Mouse (Mus musculus) liver, postnatal 0 days (tissue): ENCODE results near the gene H2-Q10. TPM values are rescaled to one million over a fixed set of nuclear protein-coding genes. Genes with fewer than 3 reads are reported as not detected.

Experiments
- ATAC-seq: fragments of 200-750 bp; cut with Nextera tagmentation; 2 replicates; pipeline ENCODE4 v1.8.0; 2017; ENCODE audit warnings: mild to moderate bottlenecking, moderate library complexity
- DNase-seq: peaks from one replicate; pipeline ENCODE4 v3.0.0-alpha.2; 2016
- H3K27ac ChIP-seq: fragments of 300-500 bp; sonication (generic); 2 replicates; pipeline ENCODE4 v1.5.1; 2014; ENCODE audit warnings: antibody characterized with exemption, moderate library complexity, mild to moderate bottlenecking, low read depth
- H3K27me3 ChIP-seq: fragments of 300-500 bp; sonication (generic); 2 replicates; pipeline ENCODE4 v1.6.1; 2014; ENCODE audit warnings: low read length, control low read depth, mixed read lengths; ENCODE audit not compliant: insufficient read depth
- H3K36me3 ChIP-seq: fragments of 300-500 bp; sonication (generic); replicated peaks from 2 replicates; pipeline ENCODE4 v1.6.1; 2014; ENCODE audit warnings: mild to moderate bottlenecking, control low read depth, low read length, moderate library complexity, mixed read lengths; ENCODE audit not compliant: insufficient read depth
- H3K4me1 ChIP-seq: fragments of 300-500 bp; sonication (generic); 2 replicates; pipeline ENCODE4 v1.6.1; 2014; ENCODE audit warnings: antibody characterized with exemption, mild to moderate bottlenecking, control low read depth; ENCODE audit not compliant: insufficient read depth
- H3K4me2 ChIP-seq: fragments of 300-500 bp; sonication (generic); 2 replicates; pipeline ENCODE4 v1.6.1; 2014; ENCODE audit warnings: low read depth, mild to moderate bottlenecking, low read length, moderate library complexity, mixed read lengths
- H3K4me3 ChIP-seq: fragments of 300-500 bp; sonication (generic); 2 replicates; pipeline ENCODE4 v1.5.1; 2014; ENCODE audit warnings: low read depth, low read length
- H3K9ac ChIP-seq: fragments of 300-500 bp; sonication (generic); replicated peaks from 2 replicates; pipeline ENCODE4 v1.6.1; 2014; ENCODE audit warnings: mild to moderate bottlenecking, moderate library complexity
- H3K9me3 ChIP-seq: fragments of 300-500 bp; sonication (generic); 2 replicates; pipeline ENCODE4 v1.6.1; 2016; ENCODE audit warnings: mild to moderate bottlenecking, control low read depth, low read length, mixed read lengths
- CTCF ChIP-seq: sonication (generic); IDR thresholded peaks from 2 replicates; pipeline ENCODE4 v1.5.1; 2016; ENCODE audit warnings: antibody characterized with exemption, low read depth
- EP300 ChIP-seq: IDR thresholded peaks from 2 replicates; pipeline ENCODE4 v1.6.1; 2016; ENCODE audit warnings: antibody characterized with exemption, low read depth, mild to moderate bottlenecking
- WGBS: fragments of 180-500 bp; shearing (Covaris S2); extraction: QIAGEN DNeasy Blood & Tissue Kit; methylation state at CpG from one replicate; pipeline ENCODE4 v1.1.7; 2014; ENCODE audit not compliant: insufficient replicate concordance; 5-methylcytosine and 5-hydroxymethylcytosine counted together
- polyA plus RNA-seq: library from polyadenylated mRNA; unstranded; fragments of >200 nt; fragmentation: Nextera tagmentation; extraction: Ambion mirVana; gene quantifications from 2 replicates; pipeline ENCODE4 v1.2.1, GENCODE M21; 2015

The H2-Q10 gene
- polyA plus RNA-seq, 1 experiment from 2014 or later: 683 TPM

DNA sequence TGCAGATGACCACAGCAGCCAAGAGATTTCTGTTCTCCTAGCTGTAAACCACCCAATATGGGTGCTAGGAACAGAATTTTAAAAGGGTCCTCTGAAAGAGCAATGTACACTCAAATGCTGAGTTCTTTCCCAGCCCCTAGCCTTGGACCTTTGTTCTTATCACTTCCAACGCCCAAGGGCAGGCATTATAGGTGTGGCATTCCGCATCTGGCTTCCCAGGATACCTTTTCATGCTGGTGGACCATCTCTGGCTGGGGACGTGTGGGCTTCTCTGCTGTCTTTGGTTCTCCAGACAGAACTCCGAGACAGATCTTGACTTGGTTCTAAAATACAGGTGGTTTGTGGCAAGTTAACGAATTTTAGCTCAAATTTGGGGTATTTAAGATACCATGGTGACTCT is 32.9 kb downstream of the H2-Q10 start:
- 47% methylated on average over 5 of the region's 5 CpGs for WGBS
- Histone ChIP-seq H3K27me3 (peaks cover 31% of the 10 kb centered on the region), H3K27ac (no peak overlapping the region), H3K9me3 (no peaks in the 10 kb centered on the region), H3K4me3 (no peak overlapping the region), H3K4me2 (no peak overlapping the region), H3K36me3 (no peaks in the 10 kb centered on the region), H3K4me1 (no peaks in the 10 kb centered on the region), H3K9ac (no peak overlapping the region)
- no peak for DNase-seq
- TF ChIP-seq EP300: no peak
- no peak for TF ChIP-seq CTCF
- ATAC-seq: no peak

DNA sequence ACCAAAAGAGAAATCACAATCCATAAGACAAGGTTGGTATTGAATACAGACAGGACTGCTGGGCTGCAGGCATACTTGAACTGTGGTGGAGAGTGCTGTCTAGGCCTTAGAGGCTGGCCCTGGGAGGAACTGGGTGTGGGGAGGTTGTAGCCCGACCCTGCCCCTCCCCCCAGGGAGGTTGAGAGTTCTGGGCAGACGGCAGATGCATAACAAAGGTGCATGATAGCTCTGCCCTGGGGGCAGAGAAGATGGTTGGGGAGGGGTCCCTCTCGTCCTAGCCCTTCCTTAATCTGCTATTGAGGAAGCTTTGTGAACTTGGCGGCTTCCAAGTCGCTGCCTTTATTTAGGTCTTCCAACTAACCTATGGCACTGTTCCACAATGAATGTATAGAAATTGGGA is 34.0 kb downstream of the H2-Q10 start:
- DNase-seq: no peak
- Histone ChIP-seq H3K4me1 (no peaks in the 10 kb centered on the region), H3K4me3 (no peak overlapping the region), H3K36me3 (no peaks in the 10 kb centered on the region), H3K4me2 (no peak overlapping the region), H3K9ac (no peak overlapping the region), H3K27me3 (peaks cover 32% of the 10 kb centered on the region), H3K9me3 (no peaks in the 10 kb centered on the region), H3K27ac (no peak overlapping the region)
- 37% methylated on average over 5 of the region's 5 CpGs for WGBS
- no peak for ATAC-seq
- TF ChIP-seq CTCF (no peak), EP300 (no peak)

DNA sequence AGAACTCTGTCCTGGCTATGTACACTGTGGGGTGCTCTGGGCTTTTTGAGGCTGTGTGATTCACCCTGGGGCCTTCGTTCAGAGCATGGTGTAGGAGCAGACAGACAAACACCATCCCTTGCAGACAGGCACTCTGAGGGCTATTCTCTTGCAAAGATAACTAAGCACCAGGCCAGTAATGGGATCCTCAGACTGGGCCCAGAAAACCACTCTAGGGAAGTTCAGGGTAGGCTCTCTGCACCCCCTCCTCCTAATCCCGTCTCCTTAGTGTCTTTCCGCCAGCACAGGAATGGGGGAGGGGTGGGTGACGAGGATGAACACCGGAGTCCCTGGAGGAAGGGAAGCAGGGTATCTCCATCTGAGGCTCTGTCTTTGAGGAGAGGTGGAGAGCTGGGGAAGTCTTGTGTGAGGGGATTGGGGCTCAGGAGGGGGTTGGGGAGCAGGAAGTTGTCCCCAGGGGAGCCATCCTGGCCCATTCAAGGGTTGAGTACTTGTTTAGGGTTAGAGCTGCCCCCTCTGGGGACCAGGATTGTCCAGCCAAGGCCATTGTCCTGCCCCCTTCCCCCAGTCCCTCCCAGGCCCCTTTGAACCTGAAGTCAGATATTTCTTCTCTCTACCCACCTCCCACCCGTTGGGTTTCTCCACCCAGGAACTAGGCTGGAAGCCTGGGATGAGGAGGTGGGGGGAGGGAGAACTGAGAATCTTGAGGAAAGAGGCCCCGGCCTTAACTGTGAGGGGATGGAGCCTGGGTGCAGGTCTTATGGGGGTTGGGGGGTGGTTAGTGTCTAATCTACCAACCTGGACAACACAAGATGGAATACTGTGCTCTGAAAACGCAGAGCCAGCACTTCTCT is 35.0 kb downstream of the H2-Q10 start:
- Histone ChIP-seq H3K27ac (no peak overlapping the region), H3K9me3 (no peaks in the 10 kb centered on the region), H3K27me3 (peaks cover 40% of the 10 kb centered on the region), H3K4me1 (no peaks in the 10 kb centered on the region), H3K9ac (no peak overlapping the region), H3K4me2 (no peak overlapping the region), H3K36me3 (no peaks in the 10 kb centered on the region), H3K4me3 (no peak overlapping the region)
- no peak for TF ChIP-seq CTCF
- TF ChIP-seq EP300: no peak
- DNase-seq: no peak
- ATAC-seq: no peak
- WGBS: 38% methylated on average over 8 of the region's 8 CpGs

DNA sequence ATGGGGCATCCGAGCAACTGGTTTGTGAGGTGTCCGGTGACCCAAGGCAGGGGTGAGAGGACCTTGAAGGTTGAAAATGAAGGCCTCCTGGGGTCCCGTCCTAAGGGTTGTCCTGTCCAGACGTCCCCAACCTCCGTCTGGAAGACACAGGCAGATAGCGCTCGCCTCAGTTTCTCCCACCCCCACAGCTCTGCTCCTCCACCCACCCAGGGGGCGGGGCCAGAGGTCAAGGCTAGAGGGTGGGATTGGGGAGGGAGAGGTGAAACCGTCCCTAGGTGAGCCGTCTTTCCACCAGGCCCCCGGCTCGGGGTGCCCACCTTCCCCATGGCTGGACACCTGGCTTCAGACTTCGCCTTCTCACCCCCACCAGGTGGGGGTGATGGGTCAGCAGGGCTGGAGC is 35.9 kb downstream of the H2-Q10 start, which contains the start of gene Pou5f1:
TSS of gene Pou5f1 (plus strand) at position 243 of the 400 bp plus-strand sequence.
- no peak for ATAC-seq
- Histone ChIP-seq H3K9ac (no peak within 1 kb of the TSS), H3K4me2 (no peak within 1 kb of the TSS), H3K27me3 (peaks cover 40% of the 10 kb centered on the region), H3K27ac (no peak within 1 kb of the TSS), H3K36me3 (no peaks in the 10 kb centered on the region), H3K4me1 (no peaks in the 10 kb centered on the region), H3K4me3 (no peak within 1 kb of the TSS), H3K9me3 (no peaks in the 10 kb centered on the region)
- DNase-seq: no peak
- WGBS: 38% methylated on average over 13 of the region's 13 CpGs
- TF ChIP-seq CTCF (no peak), EP300 (no peak)

DNA sequence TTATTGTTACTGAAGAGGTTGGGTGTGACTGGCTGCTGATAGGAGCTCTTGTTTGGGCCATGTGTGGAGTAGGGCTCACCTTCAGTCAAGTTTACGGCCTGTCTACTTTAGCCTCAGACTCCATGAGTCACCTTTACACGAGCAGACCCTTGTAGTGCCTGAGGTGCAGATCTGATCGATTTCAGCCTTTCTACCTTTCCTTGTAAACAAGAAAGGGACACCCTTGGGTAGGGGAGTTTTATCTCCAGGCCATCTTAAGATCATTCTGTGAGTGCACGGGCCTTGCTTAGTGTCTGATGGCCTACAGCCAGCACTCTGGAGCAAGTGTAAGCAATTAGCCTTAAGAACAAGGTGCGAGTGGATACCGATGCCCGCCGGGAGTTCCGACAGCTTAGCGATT is 37.0 kb downstream of the H2-Q10 start:
- Histone ChIP-seq H3K4me2 (no peak overlapping the region), H3K27ac (no peak overlapping the region), H3K27me3 (peaks cover 40% of the 10 kb centered on the region), H3K9ac (no peak overlapping the region), H3K36me3 (no peaks in the 10 kb centered on the region), H3K4me3 (no peak overlapping the region), H3K9me3 (no peaks in the 10 kb centered on the region), H3K4me1 (no peaks in the 10 kb centered on the region)
- WGBS: 27% methylated on average over 10 of the region's 10 CpGs
- TF ChIP-seq CTCF: no peak
- no peak for TF ChIP-seq EP300
- no peak for ATAC-seq
- no peak for DNase-seq

DNA sequence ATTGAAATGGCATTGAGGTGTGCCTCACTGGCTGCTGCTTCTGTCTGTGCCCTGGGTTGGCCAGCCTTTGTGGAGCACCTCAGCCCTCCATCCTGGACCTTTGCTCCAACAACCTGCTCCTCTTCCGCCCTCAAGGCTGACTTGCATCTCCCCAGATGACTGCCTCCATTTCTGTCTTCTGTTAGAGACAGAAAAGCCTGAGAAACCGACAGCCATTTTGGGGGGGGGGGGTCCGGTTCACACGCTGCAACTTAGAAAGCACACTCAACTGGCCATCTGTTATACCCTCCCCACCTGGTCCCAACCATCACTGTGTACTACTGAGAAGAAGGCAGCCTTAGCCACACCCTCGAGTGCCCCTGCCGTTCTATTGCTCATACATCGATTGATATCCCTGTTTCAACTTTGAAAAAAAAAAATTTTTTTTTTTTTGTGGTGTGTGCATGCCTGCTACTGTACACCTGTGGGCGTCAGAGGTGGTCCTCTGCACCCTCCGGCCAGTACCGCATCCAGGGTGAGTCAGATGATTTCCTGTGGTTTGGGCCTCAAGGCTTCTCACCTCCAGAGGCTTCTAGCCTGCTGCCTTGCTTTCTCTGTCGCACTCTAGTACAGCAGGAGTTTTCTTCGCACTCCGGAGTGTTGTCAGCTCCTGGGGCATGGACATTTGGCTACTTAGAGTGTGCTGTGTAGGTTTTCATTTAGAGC is 37.8 kb downstream of the H2-Q10 start:
- Histone ChIP-seq H3K27ac (no peak overlapping the region), H3K27me3 (peaks cover 37% of the 10 kb centered on the region), H3K4me3 (no peak overlapping the region), H3K4me2 (no peak overlapping the region), H3K36me3 (peaks cover 5% of the 10 kb centered on the region), H3K4me1 (no peaks in the 10 kb centered on the region), H3K9ac (no peak overlapping the region), H3K9me3 (no peaks in the 10 kb centered on the region)
- no peak for TF ChIP-seq CTCF
- TF ChIP-seq EP300: no peak
- 25% methylated on average over 13 of the region's 13 CpGs for WGBS
- DNase-seq (no peak), ATAC-seq (no peak)
